Mouse (Mus musculus) brain, embryonic 14.5 days (tissue): ENCODE measurements around the gene Rgs7.

Source experiments
- CTCF ChIP-seq: fragments of 200-500 bp; IDR thresholded peaks from 2 replicates; pipeline ENCODE4 v1.5.1; 2012; ENCODE audit warnings: inconsistent platforms, mild to moderate bottlenecking, moderate library complexity, borderline replicate concordance; ENCODE audit not compliant: insufficient read depth, insufficient read length; ENCODE audit errors: extremely low read depth
- POLR2A ChIP-seq: fragments of 200-500 bp; IDR thresholded peaks from 2 replicates; pipeline ENCODE4 v1.6.1; 2012; ENCODE audit warnings: mild to moderate bottlenecking, inconsistent platforms, borderline replicate concordance; ENCODE audit not compliant: poor library complexity, insufficient read depth, insufficient read length, severe bottlenecking; ENCODE audit errors: extremely low read depth

- TF ChIP-seq CTCF (no peak), POLR2A (no peak)
Observed at GRCm38 (mm10) chr1:175385581-175386235, 106.6 kb downstream of the Rgs7 start.
